In the genomic region with DNA sequence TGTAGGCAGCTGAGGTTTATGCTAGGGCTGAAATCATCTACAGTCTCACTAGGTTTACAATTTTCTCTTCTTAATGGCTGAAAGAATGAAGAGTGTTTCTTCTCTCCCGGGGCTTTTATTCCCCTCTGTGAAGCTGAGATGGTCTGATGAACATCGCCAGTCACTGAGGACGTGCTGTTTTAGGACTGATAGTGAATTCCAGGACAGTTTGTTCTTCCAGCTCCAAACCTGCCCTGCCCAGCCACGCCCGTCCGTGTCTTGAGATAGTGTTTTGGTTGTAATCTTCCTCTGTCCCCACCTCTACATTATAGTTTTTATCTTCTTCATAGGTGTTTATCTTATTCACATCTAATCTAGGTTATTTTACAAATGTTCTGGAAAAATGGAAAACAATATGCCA, we compare ENCODE assay signal across 19 mouse cellular contexts.
A peak's percentile ranks its signal among the peaks of the same experiment; 100 is the strongest.
DNase-seq lines count a peak whose midpoint lies in the region; ATAC-seq lines count a peak whose summit lies in the region.
"Had no signal": no experiment of that assay in that cellular context is flagged by ENCODE, and none has a peak within 500 bp of the region (broad histone marks: within the 10 kb centered on the region; RNA-seq: fewer than 3 reads in every experiment).

No protein-coding gene starts in this region.

- peak; percentile 11 for DNase-seq in heart, adult 11 months
- no peak for DNase-seq in heart, embryonic 10.5 days (ENCODE audit: low spot score)
- DNase-seq in c-Kit-positive CD71-positive TER-119-negative erythroid progenitor cells, embryonic 14.5 days (ENCODE audit: low read depth), result peak; percentile 31
- no peak for DNase-seq in urinary bladder, postnatal 14 days (ENCODE audit: low spot score)
- no peak for DNase-seq in frontal cortex, postnatal 25 days (ENCODE audit: low spot score in 2 of 2)
- DNase-seq: adrenal gland, adult 8-10 months; adrenal gland, postnatal 25 days; cerebellum, adult 18-20 months; cerebellum, postnatal 14 days; gastrocnemius, adult 2 months; gastrocnemius, postnatal 14 days had no signal

- H3K4me2 ChIP-seq in liver, embryonic 15.5 days, result no peak overlapping the region
- H3K4me2 ChIP-seq: forebrain, embryonic 13.5 days; heart, embryonic 11.5 days; hindbrain, embryonic 12.5 days; hindbrain, embryonic 15.5 days had no signal

- H3K9me3 ChIP-seq in heart, embryonic 10.5 days, result no peaks in the 10 kb centered on the region
- H3K9me3 ChIP-seq in liver, embryonic 15.5 days (replicated peaks), result no peaks in the 10 kb centered on the region
- H3K9me3 ChIP-seq: forebrain, embryonic 10.5 days; forebrain, embryonic 13.5 days; hindbrain, embryonic 12.5 days; hindbrain, embryonic 15.5 days had no signal

- H3K9ac ChIP-seq in liver, embryonic 15.5 days, result no peak overlapping the region
- H3K9ac ChIP-seq: forebrain, embryonic 13.5 days; hindbrain, embryonic 12.5 days; hindbrain, embryonic 15.5 days had no signal

- H3K27me3 ChIP-seq in heart, embryonic 10.5 days (ENCODE audit: insufficient read depth, poor library complexity, severe bottlenecking), result no peaks in the 10 kb centered on the region
- no peaks in the 10 kb centered on the region for H3K27me3 ChIP-seq in liver, embryonic 15.5 days
- H3K27me3 ChIP-seq: forebrain, embryonic 13.5 days; hindbrain, embryonic 12.5 days; hindbrain, embryonic 15.5 days had no signal

- ATAC-seq in liver, embryonic 15.5 days (ENCODE audit: insufficient read depth), result peak; percentile 65
- ATAC-seq: activated CD4-positive, CD25-positive, alpha-beta regulatory T cell, adult 4 months; forebrain, embryonic 13.5 days; forebrain, embryonic 16.5 days had no signal

- no peaks in the 10 kb centered on the region for H3K36me3 ChIP-seq in heart, embryonic 10.5 days
- no peaks in the 10 kb centered on the region for H3K36me3 ChIP-seq in liver, embryonic 15.5 days (replicated peaks)
- H3K36me3 ChIP-seq: forebrain, embryonic 10.5 days; hindbrain, embryonic 12.5 days; hindbrain, embryonic 15.5 days had no signal

- no peaks in the 10 kb centered on the region for H3K4me1 ChIP-seq in heart, embryonic 10.5 days
- H3K4me1 ChIP-seq in liver, embryonic 15.5 days (replicated peaks), result peaks cover 6% of the 10 kb centered on the region
- H3K4me1 ChIP-seq: forebrain, embryonic 10.5 days; forebrain, embryonic 13.5 days; hindbrain, embryonic 12.5 days; hindbrain, embryonic 15.5 days had no signal

- 74% methylated on average over 6 of the region's 6 CpGs for WGBS in heart, embryonic 10.5 days
- WGBS in liver, embryonic 15.5 days (ENCODE audit: insufficient replicate concordance), result 38% methylated on average over 6 of the region's 6 CpGs

- H3K4me3 ChIP-seq in heart, embryonic 10.5 days, result no peak overlapping the region
- H3K4me3 ChIP-seq in liver, embryonic 15.5 days (replicated peaks), result no peak overlapping the region
- H3K4me3 ChIP-seq: forebrain, embryonic 10.5 days; forebrain, embryonic 13.5 days; gastrocnemius, adult 2 months; hindbrain, embryonic 12.5 days; hindbrain, embryonic 15.5 days had no signal

- H3K27ac ChIP-seq in heart, embryonic 10.5 days, result no peak overlapping the region
- no peak overlapping the region for H3K27ac ChIP-seq in liver, embryonic 15.5 days (replicated peaks)
- H3K27ac ChIP-seq: forebrain, embryonic 10.5 days; forebrain, embryonic 13.5 days; gastrocnemius, adult 2 months; hindbrain, embryonic 12.5 days; hindbrain, embryonic 15.5 days had no signal

Comparison
In these comparisons a context has a peak if more than half of its experiments do, and no peak if none do; other contexts are left out.
1. DNase-seq: peak in heart, adult 11 months (single experiment) and c-Kit-positive CD71-positive TER-119-negative erythroid progenitor cells, embryonic 14.5 days (single experiment); none in heart, embryonic 10.5 days (single experiment), urinary bladder, postnatal 14 days (single experiment) and frontal cortex, postnatal 25 days (0 of 2).